Mouse (Mus musculus) kidney, postnatal 4 days (tissue): Measurements from ENCODE around the gene Rtl6.

Experiments
- DNase-seq, 2 experiments: peaks; one replicate each; pipeline ENCODE4 v3.0.0; 2021; ENCODE audit warnings: mixed read lengths in 2 of 2

Rtl6 gene

DNA sequence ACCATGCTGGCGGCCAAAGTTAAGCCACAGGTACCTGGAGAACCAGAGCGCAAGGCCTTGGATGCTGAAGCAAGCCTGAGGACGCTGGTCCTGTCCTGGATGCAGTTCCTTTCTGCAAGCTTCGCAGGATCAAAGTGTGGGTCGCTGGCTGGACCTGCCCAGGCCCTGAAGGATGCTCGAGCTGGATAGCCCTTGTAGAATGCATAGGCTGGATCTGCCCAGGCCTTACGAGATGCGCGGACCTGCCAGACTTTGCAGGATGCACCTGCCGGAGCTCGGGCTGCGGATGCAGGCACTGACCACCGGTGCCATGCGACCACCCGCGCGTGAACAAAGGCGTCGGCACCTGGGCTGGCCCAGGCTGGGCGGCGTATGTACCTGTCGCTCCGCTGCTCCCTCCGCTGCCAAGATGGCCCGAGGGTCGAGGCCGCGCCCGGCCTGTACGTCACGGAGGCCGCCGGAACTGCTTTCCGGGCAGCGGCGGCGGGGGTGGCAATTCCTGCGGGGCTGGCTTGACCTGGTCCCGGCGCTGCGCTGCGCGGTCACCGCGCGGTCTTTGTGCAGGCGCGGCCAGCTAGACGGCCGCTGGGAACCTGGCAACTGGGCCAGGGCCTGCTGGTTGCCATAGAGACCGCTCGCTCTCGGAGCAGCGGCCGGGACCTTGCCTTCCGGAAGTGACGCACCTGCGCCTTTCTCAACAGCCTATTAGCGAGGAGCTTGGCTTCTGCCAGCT, at the start of gene Rtl6:
Gene Rtl6 (minus strand): TSS at position 635 of the 733 bp plus-strand sequence.
- peak; percentile 89 to 94 for DNase-seq

DNA sequence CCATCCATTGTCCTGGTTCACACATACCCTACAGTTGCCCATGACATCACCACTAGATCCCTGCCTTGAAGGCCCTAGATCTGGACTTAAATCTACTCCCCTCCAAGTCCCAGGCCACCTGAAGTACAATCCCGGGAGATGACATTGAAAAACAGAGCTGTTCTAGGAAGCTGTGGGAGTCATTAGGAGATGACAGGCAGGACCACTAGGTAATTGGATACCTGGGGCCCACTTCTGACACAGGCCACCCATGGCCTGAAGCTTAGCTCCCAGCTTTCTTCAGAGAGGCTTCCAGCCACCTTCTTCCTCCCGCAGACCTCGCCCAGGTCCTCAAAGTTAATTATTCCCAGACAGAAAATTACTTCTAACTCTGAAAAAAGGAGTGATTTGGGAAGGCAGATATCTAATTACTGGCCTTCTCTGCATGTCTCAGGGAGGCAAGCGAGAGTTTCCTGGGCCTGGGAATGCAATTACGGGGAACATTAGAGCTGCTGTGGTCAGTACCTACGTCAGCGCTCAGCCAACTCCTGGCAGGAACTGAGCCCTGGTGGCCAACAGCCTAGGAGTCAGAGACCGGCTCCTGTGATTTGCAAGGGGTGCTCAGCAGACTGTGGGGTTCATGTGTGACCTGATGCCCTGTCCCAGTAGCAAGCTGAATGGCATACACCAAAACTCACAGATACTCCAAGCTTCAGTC, 45.8 kb upstream of the Rtl6 start:
- peak; percentile 39 to 63 for DNase-seq

DNA sequence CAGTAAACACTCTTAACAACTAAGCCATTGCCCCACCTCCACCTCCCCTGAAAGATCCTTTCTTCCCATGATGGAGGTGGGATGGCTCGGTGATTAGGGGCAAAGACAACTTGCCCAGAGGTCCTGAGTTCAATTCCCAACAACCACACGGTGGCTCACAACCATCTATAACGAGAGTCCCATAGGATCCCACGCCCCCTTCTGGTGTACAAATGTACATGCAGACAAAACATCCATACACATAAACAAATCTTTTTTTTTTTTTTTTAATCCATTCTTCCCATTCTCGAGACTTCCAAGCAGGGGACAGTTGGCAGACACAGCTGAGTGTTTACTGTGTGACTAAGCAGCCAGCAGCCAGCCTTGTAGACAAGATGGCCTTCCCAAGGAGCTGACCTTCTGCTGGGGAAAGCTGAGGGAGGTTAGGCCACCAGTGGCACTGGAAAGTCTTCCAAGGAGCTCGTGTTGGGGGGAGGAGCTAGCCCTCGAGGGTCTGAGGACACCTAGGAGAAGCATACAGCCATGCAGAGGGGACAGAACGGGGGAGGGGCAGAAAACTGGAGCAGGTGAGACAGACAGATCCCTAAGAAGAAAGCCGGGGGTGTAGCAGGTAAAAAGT, 43.5 kb upstream of the Rtl6 start:
- DNase-seq = no peak

DNA sequence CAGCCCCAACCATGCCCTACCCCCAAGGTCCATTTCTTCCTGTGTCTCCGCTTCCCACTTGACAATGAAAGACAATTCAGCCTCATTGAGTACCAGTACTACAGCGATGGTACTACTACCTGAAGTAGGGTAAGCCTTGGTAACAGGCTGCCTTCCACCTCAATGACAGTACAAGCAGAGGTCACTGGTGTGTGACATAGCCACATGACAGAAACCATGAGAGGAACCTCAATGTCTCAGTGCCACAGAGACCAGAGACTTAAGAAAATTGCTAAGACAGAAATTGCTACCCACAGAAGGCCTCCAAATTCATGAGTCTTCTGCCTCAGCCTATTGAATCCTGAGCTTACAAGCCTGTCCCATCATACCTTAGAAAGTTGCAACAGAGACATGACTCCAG, 41.3 kb upstream of the Rtl6 start:
- no peak for DNase-seq

DNA sequence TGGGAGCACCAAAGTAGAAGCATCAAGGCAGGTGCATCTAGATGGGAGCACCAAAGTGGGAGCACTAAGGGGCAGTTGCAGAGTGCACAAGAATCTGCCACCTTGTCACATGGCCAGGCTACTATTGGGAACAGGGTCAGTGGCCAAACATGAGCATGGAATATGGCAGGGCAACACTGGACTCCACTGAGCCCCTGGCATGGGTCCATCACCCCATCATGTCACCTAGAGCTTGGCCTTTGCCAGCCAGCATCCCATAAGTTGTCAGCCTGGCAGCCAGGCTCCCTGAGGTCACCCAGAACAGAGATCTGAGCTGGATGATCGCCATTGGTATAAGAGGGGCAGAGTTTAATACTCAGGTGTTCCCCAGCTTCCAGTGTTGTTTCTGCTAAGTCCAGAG, 40.2 kb upstream of the Rtl6 start:
- DNase-seq = no peak

DNA sequence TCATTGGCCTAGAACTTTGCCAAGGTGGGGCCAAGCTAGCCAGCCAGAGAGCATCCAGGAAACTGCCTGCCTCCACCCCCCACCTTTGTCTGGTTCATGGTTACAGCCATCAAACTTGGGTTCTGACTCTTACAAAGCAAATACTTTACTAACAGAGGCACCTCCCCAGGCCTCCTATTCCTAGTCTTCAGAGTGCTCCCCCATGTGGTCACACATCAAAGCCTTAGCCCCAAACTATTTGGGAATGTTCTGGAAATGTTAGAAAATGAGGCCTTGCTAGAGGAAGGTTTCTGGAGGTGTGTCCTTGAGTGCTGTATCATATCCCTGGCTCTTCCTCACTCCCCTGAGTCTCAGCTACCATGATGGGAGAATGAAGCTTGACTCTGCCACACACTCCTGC, 39.4 kb upstream of the Rtl6 start:
- no peak for DNase-seq

DNA sequence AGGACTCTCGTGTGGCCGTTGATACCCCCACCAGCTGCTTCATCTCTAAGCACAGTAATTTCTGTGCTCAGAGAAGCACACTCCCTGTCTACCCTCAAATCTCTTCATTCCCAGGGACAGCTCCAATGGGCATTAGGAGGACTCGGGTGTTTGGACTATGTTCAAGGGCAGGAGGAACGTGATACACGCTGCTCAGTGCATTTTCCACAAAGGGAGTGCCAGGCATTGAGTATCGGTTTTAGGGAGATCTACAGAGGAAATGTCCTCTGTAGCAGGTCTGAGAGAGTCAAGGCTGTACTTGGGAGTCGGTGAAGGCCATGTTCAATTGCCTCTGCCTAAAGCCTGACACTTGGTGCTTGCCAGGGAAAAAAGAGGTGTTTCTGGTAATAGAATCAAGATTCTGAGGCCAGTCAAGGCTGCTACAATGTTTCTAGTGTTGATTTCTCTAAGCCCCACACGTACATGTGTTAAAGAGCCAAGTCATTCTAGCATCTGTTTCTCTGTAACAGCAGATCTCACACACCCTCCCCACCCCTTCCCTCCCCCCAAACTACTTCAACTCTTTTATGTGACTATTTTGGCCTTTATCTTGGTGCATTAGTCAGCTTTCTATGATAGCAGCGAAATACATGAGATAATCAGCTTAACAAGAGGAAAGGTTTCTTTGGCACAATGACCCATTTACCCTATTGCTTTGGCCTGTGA, 37.8 kb upstream of the Rtl6 start:
- DNase-seq = no peak

DNA sequence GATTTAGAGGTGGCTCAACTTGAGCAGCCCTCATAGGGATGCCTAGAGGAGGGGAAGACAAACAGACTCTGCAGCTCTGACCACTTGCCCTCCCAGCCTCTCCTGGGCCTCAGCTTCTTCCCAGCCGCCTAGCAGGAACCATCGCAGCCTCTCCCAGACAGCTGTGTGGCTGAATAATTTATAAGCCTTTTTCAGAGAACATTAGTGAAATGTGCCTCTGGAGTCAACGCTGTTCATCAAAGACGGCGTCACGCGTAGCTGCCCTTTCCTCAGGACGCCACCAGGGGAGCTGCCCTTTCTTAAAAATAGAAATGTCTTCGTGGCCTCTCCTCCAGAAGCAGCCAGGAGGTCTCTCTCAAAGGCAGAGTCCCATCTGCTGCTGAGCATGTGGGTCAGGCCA, 35.9 kb upstream of the Rtl6 start:
- peak; percentile 62 to 71 for DNase-seq

DNA sequence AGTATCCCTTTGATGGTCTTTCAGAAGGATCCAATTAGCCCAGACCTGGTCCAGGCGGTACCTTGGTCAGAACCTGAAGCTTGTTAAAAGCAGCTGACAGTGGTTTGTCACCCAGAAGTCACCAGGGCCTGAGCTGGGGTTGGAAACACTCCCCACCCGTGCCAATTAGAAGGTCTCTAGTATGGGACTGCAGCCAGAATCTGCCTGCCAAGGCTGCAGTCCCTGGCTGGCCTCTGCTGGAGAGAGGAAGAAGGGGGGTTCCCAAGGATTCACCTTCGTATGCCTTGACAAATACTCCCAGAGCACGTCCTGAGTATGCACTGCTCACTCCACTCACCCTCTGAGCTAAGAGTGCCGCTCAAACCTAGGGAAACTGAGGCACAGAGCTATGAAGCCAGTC, 34.6 kb upstream of the Rtl6 start:
- DNase-seq = no peak

DNA sequence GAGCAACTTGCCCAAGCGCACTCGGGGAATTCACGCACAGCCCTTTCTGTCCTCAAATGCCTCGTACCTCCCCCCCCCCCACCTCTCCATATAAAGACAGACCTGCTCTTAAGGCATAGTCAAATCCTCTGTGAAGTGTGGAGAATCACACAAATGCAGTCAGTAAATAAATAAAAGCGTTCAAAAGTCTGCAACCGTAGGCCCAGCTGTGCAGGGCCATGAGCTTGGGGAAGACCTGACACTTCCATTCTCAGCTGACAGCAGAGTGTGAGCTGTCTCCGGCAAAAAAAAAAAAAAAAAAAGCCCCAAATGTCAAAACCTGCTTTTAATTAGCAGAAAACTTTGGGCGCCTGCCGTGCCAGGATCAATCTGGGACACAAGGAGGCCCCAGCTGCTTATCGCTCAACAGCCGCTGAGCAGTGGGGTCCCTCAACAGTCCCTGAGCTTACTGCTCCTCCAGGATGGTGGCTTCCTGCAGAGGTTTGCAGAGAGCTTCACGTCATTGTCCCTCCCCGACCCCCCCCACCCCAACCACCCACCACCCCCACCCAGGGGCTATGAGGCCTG, 34.0 kb upstream of the Rtl6 start:
- no peak for DNase-seq

DNA sequence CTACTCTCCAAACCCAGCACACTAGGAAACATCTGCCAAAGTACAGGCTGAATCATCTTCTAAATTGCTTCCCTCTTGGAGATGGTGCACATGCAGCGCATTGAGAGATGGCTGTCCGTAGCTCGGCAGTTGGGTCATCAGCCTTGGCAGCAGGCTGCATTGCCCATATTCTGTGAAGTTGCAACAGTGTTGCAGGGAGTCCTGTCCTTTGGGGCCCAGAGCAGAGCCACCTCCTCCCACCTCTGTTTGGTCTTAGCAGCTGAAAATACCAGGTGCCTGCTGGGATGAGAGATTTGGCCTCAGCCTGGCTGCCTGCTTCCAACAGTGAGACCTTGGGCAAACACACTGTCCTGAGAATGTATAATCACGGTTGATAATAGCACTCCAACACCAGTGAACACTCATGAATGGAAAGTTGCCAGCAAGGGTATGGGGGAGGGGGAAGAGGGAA, 30.8 kb upstream of the Rtl6 start:
- no peak for DNase-seq

DNA sequence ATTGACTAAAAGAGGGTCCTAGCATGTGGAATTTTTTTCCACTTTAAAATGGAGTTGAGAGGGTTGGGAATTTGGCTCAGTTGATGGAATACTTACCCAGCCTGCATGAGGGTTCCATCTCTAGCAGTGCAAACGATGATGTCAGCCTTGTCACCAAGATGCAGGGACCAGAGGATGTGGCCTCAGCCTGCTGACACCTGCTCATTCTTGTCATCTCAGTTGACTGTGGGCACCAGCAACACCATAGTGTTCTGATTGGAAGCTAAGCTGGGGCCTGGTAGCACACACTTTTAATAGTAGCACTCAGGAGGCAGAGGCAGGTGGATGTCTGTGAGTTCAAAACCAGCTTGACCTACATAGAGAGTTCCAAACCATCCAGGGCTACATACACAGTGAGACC, 21.0 kb upstream of the Rtl6 start:
- no peak for DNase-seq

DNA sequence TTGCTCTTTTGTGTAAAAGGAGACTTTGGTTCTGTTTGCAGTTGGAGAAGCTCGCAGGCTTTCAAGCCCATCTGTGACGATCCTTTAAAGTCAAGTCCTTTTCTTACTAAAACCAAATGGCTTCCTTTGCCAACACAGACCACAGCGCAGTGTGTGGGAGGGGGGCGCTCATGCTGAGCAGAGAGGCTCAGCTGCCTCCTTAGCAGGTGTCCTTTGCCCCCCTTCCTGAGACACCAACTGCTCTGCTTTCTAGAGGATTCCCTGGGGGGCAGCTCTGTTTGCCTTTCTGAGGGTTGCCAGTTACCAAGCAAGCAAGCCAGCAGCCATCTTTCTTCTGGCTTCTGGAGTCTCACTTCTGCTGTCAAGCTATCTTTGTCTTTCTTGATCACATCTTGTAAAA, 19.4 kb upstream of the Rtl6 start:
- no peak for DNase-seq

DNA sequence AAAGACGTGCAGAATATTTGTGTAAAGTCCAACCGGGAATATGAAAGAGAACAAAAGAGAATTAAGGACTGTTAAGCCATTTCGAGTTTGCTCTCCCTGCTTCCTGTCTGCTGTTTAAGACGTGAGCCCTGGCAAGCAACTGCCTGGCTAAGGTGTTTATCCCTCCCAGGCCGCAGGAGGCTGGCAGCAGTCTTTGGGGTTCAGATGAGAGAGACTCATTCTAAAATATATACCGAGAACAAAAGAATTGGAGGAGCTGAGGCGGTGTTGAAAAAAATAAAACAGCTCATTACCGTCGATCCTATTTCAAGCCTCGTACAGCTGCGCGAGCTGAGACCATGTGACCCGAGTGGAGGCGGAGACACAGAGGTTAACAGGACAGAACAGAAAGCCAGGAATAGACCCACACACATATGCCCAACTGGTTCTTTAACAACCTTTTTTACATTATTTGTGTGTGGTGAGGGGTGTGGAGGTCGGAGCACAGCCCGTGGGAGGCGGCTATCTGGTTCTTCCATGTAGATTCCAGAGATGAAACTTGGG, 9.0 kb upstream of the Rtl6 start:
- DNase-seq = peak in 1 of 2 experiments; percentile 38

DNA sequence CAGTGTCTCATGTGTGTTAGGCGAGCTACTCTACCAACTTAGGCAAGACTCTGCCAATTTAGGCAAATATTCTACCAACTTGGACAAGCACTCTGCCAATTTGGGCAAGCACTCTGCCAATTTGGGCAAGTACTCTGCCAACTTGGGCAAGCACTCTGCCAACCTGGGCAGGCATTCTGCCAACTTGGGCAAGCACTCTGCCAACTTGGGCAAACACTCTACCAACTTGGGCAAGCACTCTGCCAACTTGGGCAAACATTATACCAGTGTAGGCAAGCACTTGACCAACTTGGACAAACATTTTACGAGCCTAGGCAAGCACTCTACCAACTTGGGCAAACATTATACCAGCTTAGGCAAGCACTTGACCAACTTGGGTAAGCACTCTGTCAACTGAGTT, 3.9 kb upstream of the Rtl6 start:
- DNase-seq = no peak

DNA sequence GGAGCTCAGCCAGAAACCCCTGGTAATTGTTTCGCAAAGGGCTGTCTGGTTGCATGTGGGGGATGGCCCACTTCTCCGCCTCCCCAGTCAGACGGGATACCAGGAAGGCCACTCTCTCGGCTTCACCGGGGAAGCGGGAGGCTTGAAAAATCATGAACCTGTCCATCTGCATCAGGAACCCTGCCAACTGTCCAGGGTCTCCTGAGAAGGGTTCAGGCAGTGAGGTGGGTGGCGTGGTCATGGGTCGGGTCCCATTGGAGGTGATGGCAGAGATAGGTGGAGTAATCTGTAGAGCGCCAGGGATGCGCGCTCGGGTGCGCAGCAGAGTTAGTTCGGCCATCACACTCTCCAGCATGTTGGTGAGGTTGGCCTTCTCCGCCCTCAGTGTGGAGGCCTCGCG, 949 bp downstream of the Rtl6 start:
- DNase-seq = no peak

DNA sequence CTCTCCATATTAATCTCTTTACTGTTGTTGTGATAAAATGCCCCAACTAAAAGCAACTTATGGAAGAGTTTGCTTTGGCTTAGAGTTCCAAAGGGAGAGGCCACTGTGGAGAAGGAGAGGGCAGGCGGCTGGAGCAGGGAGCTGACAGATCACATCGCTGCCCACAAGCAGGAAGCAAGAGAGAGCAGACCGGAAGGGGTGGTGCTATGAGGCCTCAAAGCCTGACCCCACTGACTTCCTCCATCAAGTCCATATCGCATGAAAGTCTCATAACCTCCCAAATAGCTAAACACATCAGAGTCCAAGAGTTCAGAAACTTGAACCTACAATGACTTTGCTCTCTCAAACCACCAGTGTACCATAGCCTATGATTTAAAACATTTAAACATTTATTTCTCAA, 6.6 kb downstream of the Rtl6 start:
- no peak for DNase-seq

DNA sequence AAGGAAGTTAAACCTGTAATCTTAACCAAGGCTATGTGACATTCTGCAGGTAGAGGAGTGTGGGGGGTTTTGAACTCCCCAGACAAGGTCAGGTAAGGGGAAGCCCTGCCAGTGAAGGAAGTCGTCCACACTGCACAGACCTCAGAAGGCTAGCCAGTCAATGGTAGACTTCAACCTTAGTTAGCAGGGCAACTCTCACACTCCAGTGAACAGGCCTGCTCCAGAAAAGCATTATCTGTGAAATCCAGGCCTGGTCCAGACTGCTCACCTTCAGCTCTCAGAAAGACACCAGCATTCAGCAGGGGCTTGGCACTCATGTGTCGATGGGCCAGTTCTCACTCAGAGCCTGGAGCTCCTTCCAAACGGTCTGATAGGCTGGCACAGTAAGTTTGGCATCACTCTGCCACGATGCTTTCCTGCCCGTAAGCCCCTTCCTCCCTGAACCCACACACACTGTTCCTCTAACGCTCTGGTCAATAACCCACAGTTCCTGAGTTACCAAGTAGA, 8.3 kb downstream of the Rtl6 start:
- DNase-seq = no peak

DNA sequence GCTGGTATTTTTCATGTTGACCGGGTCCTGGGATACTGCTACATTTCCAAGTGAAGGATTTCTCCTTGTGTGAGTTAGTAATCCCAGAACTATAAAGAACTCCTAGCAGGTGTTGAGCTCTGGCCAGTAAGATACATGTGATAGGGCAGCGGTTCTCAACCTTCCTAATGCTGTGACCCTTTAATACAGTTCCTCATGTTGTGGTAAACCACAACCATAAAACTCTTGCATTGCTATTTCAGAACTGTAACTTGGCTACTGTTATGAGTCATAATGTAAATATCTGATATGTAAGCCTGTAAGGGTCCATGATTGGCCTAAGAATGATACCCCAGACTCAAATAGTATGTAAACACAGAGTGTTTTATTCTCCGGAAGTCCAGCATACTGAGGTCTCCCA, 11.6 kb downstream of the Rtl6 start:
- no peak for DNase-seq

DNA sequence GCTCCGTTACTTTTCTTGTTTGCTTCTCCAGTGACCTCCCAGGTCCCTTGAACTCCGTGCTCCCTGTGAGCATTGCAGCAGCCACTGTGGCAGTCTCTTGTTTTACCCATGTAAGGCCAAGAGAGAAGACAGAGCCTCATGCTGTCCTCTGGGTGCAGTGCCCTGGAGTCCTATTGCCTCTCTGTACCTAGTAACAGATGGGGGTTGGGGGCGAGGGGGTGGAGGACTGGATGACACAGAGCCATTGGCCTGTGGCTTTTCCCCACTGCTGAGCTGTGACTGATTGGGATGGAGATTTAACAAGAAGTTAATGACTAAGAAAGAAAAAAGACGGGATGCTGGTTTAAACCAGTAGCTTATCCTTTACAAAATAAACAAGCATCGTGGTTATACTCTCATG, 16.4 kb downstream of the Rtl6 start:
- peak; percentile 29 to 46 for DNase-seq

DNA sequence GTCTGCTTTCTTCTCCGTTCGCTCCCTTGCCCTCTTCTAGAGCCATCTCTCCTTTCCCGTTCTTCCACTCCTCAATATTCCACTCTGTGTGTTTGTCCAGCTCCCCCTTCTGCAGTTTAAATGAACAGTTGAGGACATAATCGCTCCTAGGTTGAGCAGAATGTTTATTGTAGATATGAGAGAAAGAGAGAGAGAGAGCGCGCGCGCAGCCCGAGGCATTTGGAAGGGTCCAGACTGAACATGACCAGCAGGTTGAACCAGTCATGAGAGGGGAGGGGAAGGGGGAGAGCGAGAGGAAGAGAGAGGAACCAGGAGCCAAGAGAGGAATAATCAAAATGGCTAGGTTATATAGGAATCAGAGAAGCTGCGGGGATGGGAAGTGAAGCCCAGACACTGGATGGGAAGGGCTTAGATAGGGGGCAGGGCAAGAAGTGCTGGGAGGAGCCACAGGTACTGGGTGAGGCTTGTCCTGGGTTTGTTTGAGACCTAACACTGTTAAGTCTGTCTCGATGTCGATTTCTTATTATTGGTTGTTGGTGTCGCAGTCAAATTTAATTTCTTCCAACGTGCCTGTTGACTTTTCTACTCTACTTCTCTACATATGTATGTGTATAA, 18.5 kb downstream of the Rtl6 start:
- DNase-seq = no peak

DNA sequence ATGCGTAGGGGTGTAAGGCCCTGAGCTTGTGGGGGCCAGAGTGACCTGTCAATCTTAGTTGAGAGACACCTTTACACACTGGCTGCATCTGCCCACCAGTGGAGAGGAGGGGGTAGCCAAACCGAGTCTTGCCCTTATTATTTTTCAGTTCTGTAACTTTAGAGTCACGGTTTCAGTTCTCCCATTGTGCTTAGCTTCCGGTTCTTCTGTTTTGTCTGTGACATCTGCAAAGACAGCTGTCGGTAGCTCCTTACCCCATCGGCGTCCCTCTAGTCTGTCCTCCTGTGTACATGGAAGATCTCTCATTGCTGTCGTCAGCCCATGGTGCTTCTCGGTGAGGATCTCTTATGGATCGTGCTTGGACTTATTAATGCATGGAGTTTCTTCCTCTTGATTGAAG, 20.5 kb downstream of the Rtl6 start:
- DNase-seq = no peak
